Mouse (Mus musculus) CH12.LX (cell line): ENCODE results near the gene Car11. TPM values are rescaled to one million over a fixed set of nuclear protein-coding genes. Genes with fewer than 3 reads are reported as not detected.
A peak's percentile ranks its signal among the peaks of the same experiment; 100 is the strongest.

ENCODE experiments used
- DNase-seq: peaks from one replicate; pipeline ENCODE4 v3.0.0-alpha.2; 2013; ENCODE audit errors: extremely low read depth
- H3K27ac ChIP-seq: 2 replicates; pipeline ENCODE4 v1.5.1; 2012; ENCODE audit warnings: low read depth, mild to moderate bottlenecking, control low read depth, moderate library complexity; ENCODE audit not compliant: insufficient read depth
- H3K27me3 ChIP-seq: replicated peaks from 2 replicates; pipeline ENCODE3; 2012; ENCODE audit warnings: inconsistent platforms
- H3K36me3 ChIP-seq, 2 experiments: replicated peaks in 1 of 2; 2 replicates each; pipeline versions ENCODE3 to v1.6.1; 2012; ENCODE audit warnings: inconsistent platforms in 1 of 2, low read length in 1 of 2, mild to moderate bottlenecking in 1 of 2, mixed read lengths in 1 of 2, moderate library complexity in 1 of 2; ENCODE audit not compliant: control insufficient read depth in 1 of 2, insufficient read depth in 1 of 2
- H3K4me1 ChIP-seq, 2 experiments: 2 replicates each; pipeline ENCODE4 v1.6.1; 2012; ENCODE audit warnings: inconsistent platforms in 1 of 2, moderate library complexity in 1 of 2; ENCODE audit not compliant: insufficient read depth in 2 of 2, control insufficient read depth in 1 of 2
- H3K4me2 ChIP-seq: 2 replicates; pipeline ENCODE4 v1.6.1; 2012; ENCODE audit warnings: low read depth, mild to moderate bottlenecking, control low read depth; ENCODE audit not compliant: poor library complexity, insufficient read depth, severe bottlenecking
- H3K4me3 ChIP-seq, 3 experiments: fragments of 150-350 bp in 1 of 3; sonication (generic) in 1 of 3; replicated peaks in 1 of 3; 2 replicates each; pipeline versions ENCODE3 to v1.5.1; 2011 to 2012; ENCODE audit warnings: low read depth in 2 of 3, low read length in 2 of 3, mild to moderate bottlenecking in 2 of 3, moderate library complexity in 2 of 3, control low read depth in 1 of 3, improper control_type of control experiment in 1 of 3, inconsistent platforms in 1 of 3, mixed read lengths in 1 of 3; ENCODE audit not compliant: poor library complexity in 1 of 3
- H3K79me2 ChIP-seq: replicated peaks from 2 replicates; pipeline ENCODE4 v1.6.1; 2012; ENCODE audit warnings: mild to moderate bottlenecking, moderate library complexity; ENCODE audit not compliant: control insufficient read depth, poor library complexity, insufficient read depth, severe bottlenecking; ENCODE audit errors: extremely low read depth
- H3K9ac ChIP-seq: 2 replicates; pipeline ENCODE4 v1.6.1; 2012; ENCODE audit warnings: low read depth, mild to moderate bottlenecking, control low read depth, moderate library complexity; ENCODE audit not compliant: insufficient read depth
- H3K9me3 ChIP-seq: replicated peaks from 2 replicates; pipeline ENCODE3; 2012; ENCODE audit warnings: low read length, inconsistent platforms, mixed read lengths
- CHD1 ChIP-seq: IDR thresholded peaks from 2 replicates; pipeline ENCODE4 v1.6.1; 2012; ENCODE audit warnings: low read depth, low read length, improper control_type of control experiment, inconsistent platforms
- CHD2 ChIP-seq: IDR thresholded peaks from 2 replicates; pipeline ENCODE4 v1.6.1; 2011; ENCODE audit warnings: low read length, improper control_type of control experiment
- E2F4 ChIP-seq: IDR thresholded peaks from 2 replicates; pipeline ENCODE4 v1.6.1; 2011; ENCODE audit warnings: low read depth, low read length, improper control_type of control experiment; ENCODE audit not compliant: insufficient replicate concordance
- ELF1 ChIP-seq: IDR thresholded peaks from 2 replicates; pipeline ENCODE4 v1.6.1; 2014; ENCODE audit warnings: low read depth, mild to moderate bottlenecking, inconsistent platforms, low read length, improper control_type of control experiment
- ETS1 ChIP-seq: conservative IDR thresholded peaks from 2 replicates; pipeline ENCODE4 v1.6.1; 2012; ENCODE audit warnings: low read depth, mild to moderate bottlenecking, inconsistent platforms, low read length, improper control_type of control experiment, moderate library complexity
- GABPA ChIP-seq: IDR thresholded peaks from 2 replicates; pipeline ENCODE4 v1.6.1; 2012; ENCODE audit warnings: low read depth, low read length, improper control_type of control experiment, inconsistent platforms; ENCODE audit not compliant: insufficient replicate concordance
- HCFC1 ChIP-seq: IDR thresholded peaks from 2 replicates; pipeline ENCODE4 v1.6.1; 2012; ENCODE audit warnings: low read depth, mild to moderate bottlenecking, inconsistent platforms, low read length, improper control_type of control experiment
- IRF4 ChIP-seq: IDR thresholded peaks from 2 replicates; pipeline ENCODE4 v1.6.1; 2014; ENCODE audit warnings: low read depth, mild to moderate bottlenecking, inconsistent platforms, low read length, improper control_type of control experiment
- JUN ChIP-seq: IDR thresholded peaks from 2 replicates; pipeline ENCODE4 v1.6.1; 2011; ENCODE audit warnings: low read depth, mild to moderate bottlenecking, low read length, improper control_type of control experiment, moderate library complexity; ENCODE audit not compliant: insufficient read depth
- JUND ChIP-seq: conservative IDR thresholded peaks from 2 replicates; pipeline ENCODE4 v1.6.1; 2011; ENCODE audit warnings: low read depth, low read length, improper control_type of control experiment
- KAT2A ChIP-seq: IDR thresholded peaks from 2 replicates; pipeline ENCODE4 v1.6.1; 2012; ENCODE audit warnings: low read length, improper control_type of control experiment, inconsistent platforms; ENCODE audit not compliant: insufficient replicate concordance
- MAFK ChIP-seq: IDR thresholded peaks from 2 replicates; pipeline ENCODE4 v1.6.1; 2011; ENCODE audit warnings: low read length, improper control_type of control experiment; ENCODE audit not compliant: insufficient replicate concordance
- MAX ChIP-seq: IDR thresholded peaks from 2 replicates; pipeline ENCODE4 v1.6.1; 2011; ENCODE audit warnings: low read length, improper control_type of control experiment
- MYC ChIP-seq: IDR thresholded peaks from 2 replicates; pipeline ENCODE4 v1.6.1; 2011; ENCODE audit warnings: low read depth, mild to moderate bottlenecking, improper control_type of control experiment, low read length
- NELFE ChIP-seq: IDR thresholded peaks from 2 replicates; pipeline ENCODE4 v1.6.1; 2011; ENCODE audit warnings: low read depth, low read length, improper control_type of control experiment
- PAX5 ChIP-seq: IDR thresholded peaks from 2 replicates; pipeline ENCODE4 v1.6.1; 2012; ENCODE audit warnings: low read length, inconsistent platforms, mixed read lengths
- POLR2A ChIP-seq: IDR thresholded peaks from 2 replicates; pipeline ENCODE4 v1.6.1; 2011; ENCODE audit warnings: low read depth, mild to moderate bottlenecking, improper control_type of control experiment, low read length
- POLR2AphosphoS2 ChIP-seq: IDR thresholded peaks from 2 replicates; pipeline ENCODE4 v1.6.1; 2011; ENCODE audit warnings: low read depth, low read length, improper control_type of control experiment
- RCOR1 ChIP-seq: conservative IDR thresholded peaks from 2 replicates; pipeline ENCODE4 v1.6.1; 2012; ENCODE audit warnings: low read depth, mild to moderate bottlenecking, inconsistent platforms, low read length, improper control_type of control experiment
- TBP ChIP-seq: conservative IDR thresholded peaks from 2 replicates; pipeline ENCODE4 v1.6.1; 2011; ENCODE audit warnings: low read depth, low read length, improper control_type of control experiment
- TCF12 ChIP-seq: IDR thresholded peaks from 2 replicates; pipeline ENCODE4 v1.6.1; 2014; ENCODE audit warnings: low read depth, mild to moderate bottlenecking, inconsistent platforms, low read length, improper control_type of control experiment
- UBTF ChIP-seq: IDR thresholded peaks from 2 replicates; pipeline ENCODE4 v1.6.1; 2012; ENCODE audit warnings: low read depth, mild to moderate bottlenecking, inconsistent platforms, low read length, improper control_type of control experiment, moderate library complexity
- ZC3H11A ChIP-seq: IDR thresholded peaks from 2 replicates; pipeline ENCODE4 v1.6.1; 2012; ENCODE audit warnings: low read depth, mild to moderate bottlenecking, inconsistent platforms, low read length, improper control_type of control experiment
- ZKSCAN1 ChIP-seq: IDR thresholded peaks from 2 replicates; pipeline ENCODE4 v1.6.1; 2012; ENCODE audit warnings: low read depth, inconsistent platforms, low read length, improper control_type of control experiment, borderline replicate concordance
- ZMIZ1 ChIP-seq: IDR thresholded peaks from 2 replicates; pipeline ENCODE4 v1.6.1; 2012; ENCODE audit warnings: low read depth, mild to moderate bottlenecking, inconsistent platforms, low read length, improper control_type of control experiment
- ZNF384 ChIP-seq: IDR thresholded peaks from 2 replicates; pipeline ENCODE4 v1.6.1; 2012; ENCODE audit warnings: low read depth, low read length, improper control_type of control experiment, inconsistent platforms
- dilution Hi-C: fragments of 300-500 bp; cut with MboI; formaldehyde crosslinking; loops from 2 replicates; pipeline ENCODE4 v1.14.3; 2020; ENCODE audit warnings: low sequenced_read_pairs; ENCODE audit not compliant: extremely low pct_unique_long_range_greater_than_20kb, extremely low pct_ligation_motif_present
- in situ Hi-C: fragments of 300-500 bp; cut with MboI; formaldehyde crosslinking; loops from 3 replicates; pipeline ENCODE4 v1.14.3; 2019; ENCODE audit warnings: low sequenced_read_pairs, low pct_ligation_motif_present, low pct_unique_long_range_greater_than_20kb, mixed read lengths
- polyA plus RNA-seq: library from polyadenylated mRNA; unstranded; fragments of >175 nt; gene quantifications from 2 replicates; pipeline ENCODE4 v1.2.1, GENCODE M21; 2012; ENCODE audit warnings: low read depth; ENCODE audit not compliant: insufficient read length
- total RNA-seq, 2 experiments: library from RNA; depleted of rRNA; stranded (reverse); fragments of 300-350 nt in 1 of 2; fragments of >200 nt in 1 of 2; gene quantifications; 2 replicates each; pipeline ENCODE4 v1.2.3; 2012 to 2014

The Car11 gene
- total and polyA plus RNA-seq, 3 experiments: not detected

GRCm38 (mm10) chr7:45717918-45718297, 18.3 kb downstream of the Car11 start, which contains the start of gene Sphk2 (continued):
- TF ChIP-seq ZC3H11A: no peak
- peak; percentile 95 for TF ChIP-seq TBP
- TF ChIP-seq POLR2AphosphoS2: peak; percentile 96
- peak; percentile 73; the same call in 1 of the 2 replicates for TF ChIP-seq E2F4
- TF ChIP-seq CHD2: no peak; the same call in none of the 2 replicates
- peak; percentile 98 for TF ChIP-seq POLR2A
- TF ChIP-seq ELF1: peak; percentile 94
- TF ChIP-seq ZKSCAN1: no peak; the same call in 1 of the 2 replicates
- TF ChIP-seq RCOR1: no peak; the same call in 1 of the 2 replicates
- TF ChIP-seq KAT2A: peak; percentile 97
- TF ChIP-seq TCF12: peak; percentile 98
- TF ChIP-seq MYC: peak; percentile 94
- peak; percentile 98 for TF ChIP-seq HCFC1
- TF ChIP-seq GABPA: peak; percentile 100
- peak; percentile 99 for TF ChIP-seq NELFE
- TF ChIP-seq UBTF: no peak
- TF ChIP-seq MAX: peak; percentile 93
- peak; percentile 80 for TF ChIP-seq IRF4
- no peak for TF ChIP-seq PAX5
- no peak for TF ChIP-seq ZNF384

GRCm38 (mm10) chr7:45718331-45718730, 18.7 kb downstream of the Car11 start:
- no peak overlapping the region for H3K4me2 ChIP-seq
- peaks cover 47% of the 10 kb centered on the region for H3K79me2 ChIP-seq
- no peaks in the 10 kb centered on the region for H3K9me3 ChIP-seq
- in situ Hi-C loops (no loop called here), dilution Hi-C loops (no loop called here)
- DNase-seq: no peak
- H3K4me3 ChIP-seq: peak overlapping the region; percentile 95 to 100 (median 97)
- H3K27me3 ChIP-seq: no peaks in the 10 kb centered on the region
- TF ChIP-seq JUN (no peak), MYC (no peak), MAFK (no peak), CHD1 (no peak), JUND (no peak), MAX (peak; percentile 1; the same call in 1 of the 2 replicates), ZKSCAN1 (no peak), ETS1 (no peak), ZMIZ1 (0 out of 2 replicates have a peak, but pooled peaks have one; percentile 8), HCFC1 (no peak), PAX5 (no peak)
- peaks cover 46 to 64% of the 10 kb centered on the region in 2 experiments for H3K36me3 ChIP-seq
- H3K9ac ChIP-seq: peak overlapping the region; percentile 98
- peak overlapping the region; percentile 79 for H3K27ac ChIP-seq
- H3K4me1 ChIP-seq: peaks cover 7 to 44% of the 10 kb centered on the region in 2 experiments; a peak in 3 of 4 replicates
